Mouse (Mus musculus) olfactory bulb, adult 2 months (tissue): ENCODE measurements around the gene Tie1.

Source experiments
- CTCF ChIP-seq: fragments of 200-500 bp; IDR thresholded peaks from 2 replicates; pipeline ENCODE4 v1.5.1; 2012; ENCODE audit warnings: low read depth, mild to moderate bottlenecking, low read length, moderate library complexity; ENCODE audit not compliant: insufficient read depth
- POLR2A ChIP-seq: fragments of 200-500 bp; IDR thresholded peaks from 2 replicates; pipeline ENCODE4 v1.6.1; 2012; ENCODE audit warnings: mild to moderate bottlenecking, low read depth, low read length, moderate library complexity; ENCODE audit not compliant: insufficient read depth

DNA sequence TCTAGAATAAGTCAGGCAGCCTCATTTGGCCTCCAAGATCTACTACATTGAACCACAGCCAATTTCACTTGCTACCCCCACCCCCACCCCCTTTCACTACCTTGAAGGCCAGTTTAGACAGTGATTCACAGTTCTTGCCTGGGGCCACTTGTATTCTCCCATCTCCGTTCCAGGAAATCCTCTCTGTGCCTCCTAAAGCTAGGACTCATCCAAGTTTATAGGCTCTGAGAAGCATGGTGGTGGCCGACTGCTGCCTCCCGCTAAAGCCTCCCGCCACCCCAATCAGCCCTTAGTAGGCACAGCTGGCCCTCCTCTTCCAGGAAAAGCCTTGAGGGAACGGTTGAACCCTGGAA, 62.5 kb downstream of the Tie1 start:
- TF ChIP-seq CTCF (no peak), POLR2A (no peak)
